Mouse (Mus musculus) liver, embryonic 16.5 days (tissue): Measurements from ENCODE around the gene Zdhhc12. TPM values are rescaled to one million over a fixed set of nuclear protein-coding genes. Genes with fewer than 3 reads are reported as not detected.
"Not testable (repeated sequence)": the region's sequence is repeated elsewhere in the genome, so short reads cannot be mapped to it uniquely, and the experiment has no call there.

Experiments used
- ATAC-seq: fragments of 200-750 bp; cut with Nextera tagmentation; 2 replicates; pipeline ENCODE4 v1.8.0; 2017; ENCODE audit warnings: low read depth, mild to moderate bottlenecking, moderate number of reproducible peaks, moderate library complexity
- H3K27ac ChIP-seq: fragments of 300-500 bp; sonication (generic); 2 replicates; pipeline ENCODE4 v1.5.1; 2014; ENCODE audit warnings: mild to moderate bottlenecking, low read length
- H3K27me3 ChIP-seq: fragments of 300-500 bp; sonication (generic); 2 replicates; pipeline ENCODE4 v1.6.1; 2014; ENCODE audit warnings: low read depth, low read length, mixed read lengths; ENCODE audit not compliant: control insufficient read depth, insufficient read depth
- H3K36me3 ChIP-seq: fragments of 300-500 bp; sonication (generic); 2 replicates; pipeline ENCODE4 v1.6.1; 2014; ENCODE audit warnings: mild to moderate bottlenecking; ENCODE audit not compliant: control insufficient read depth, insufficient read depth
- H3K4me1 ChIP-seq: fragments of 300-500 bp; sonication (generic); 2 replicates; pipeline ENCODE4 v1.6.1; 2014; ENCODE audit warnings: low read depth, low read length, mixed read lengths; ENCODE audit not compliant: control insufficient read depth
- H3K4me2 ChIP-seq: fragments of 300-500 bp; sonication (generic); 2 replicates; pipeline ENCODE4 v1.6.1; 2014; ENCODE audit warnings: low read depth, low read length, mixed read lengths
- H3K4me3 ChIP-seq: fragments of 300-500 bp; sonication (generic); 2 replicates; pipeline ENCODE4 v1.5.1; 2014; ENCODE audit warnings: low read depth, mild to moderate bottlenecking, low read length
- H3K9ac ChIP-seq: fragments of 300-500 bp; sonication (generic); 2 replicates; pipeline ENCODE4 v1.6.1; 2014; ENCODE audit warnings: low read depth, low read length
- H3K9me3 ChIP-seq: fragments of 300-500 bp; sonication (generic); replicated peaks from 2 replicates; pipeline ENCODE4 v1.6.1; 2016; ENCODE audit warnings: low read length; ENCODE audit not compliant: control insufficient read depth
- WGBS: fragments of 180-500 bp; shearing (Covaris S2); extraction: QIAGEN DNeasy Blood & Tissue Kit; methylation state at CpG from one replicate; pipeline ENCODE4 v1.1.7; 2014; ENCODE audit not compliant: insufficient replicate concordance; 5-methylcytosine and 5-hydroxymethylcytosine counted together
- polyA plus RNA-seq: library from polyadenylated mRNA; unstranded; fragments of >200 nt; fragmentation: Nextera tagmentation; extraction: Ambion mirVana; gene quantifications from 2 replicates; pipeline ENCODE4 v1.2.1, GENCODE M21; 2015

Zdhhc12 gene
- 17.6 and 18.7 TPM in 2 replicates for polyA plus RNA-seq

DNA sequence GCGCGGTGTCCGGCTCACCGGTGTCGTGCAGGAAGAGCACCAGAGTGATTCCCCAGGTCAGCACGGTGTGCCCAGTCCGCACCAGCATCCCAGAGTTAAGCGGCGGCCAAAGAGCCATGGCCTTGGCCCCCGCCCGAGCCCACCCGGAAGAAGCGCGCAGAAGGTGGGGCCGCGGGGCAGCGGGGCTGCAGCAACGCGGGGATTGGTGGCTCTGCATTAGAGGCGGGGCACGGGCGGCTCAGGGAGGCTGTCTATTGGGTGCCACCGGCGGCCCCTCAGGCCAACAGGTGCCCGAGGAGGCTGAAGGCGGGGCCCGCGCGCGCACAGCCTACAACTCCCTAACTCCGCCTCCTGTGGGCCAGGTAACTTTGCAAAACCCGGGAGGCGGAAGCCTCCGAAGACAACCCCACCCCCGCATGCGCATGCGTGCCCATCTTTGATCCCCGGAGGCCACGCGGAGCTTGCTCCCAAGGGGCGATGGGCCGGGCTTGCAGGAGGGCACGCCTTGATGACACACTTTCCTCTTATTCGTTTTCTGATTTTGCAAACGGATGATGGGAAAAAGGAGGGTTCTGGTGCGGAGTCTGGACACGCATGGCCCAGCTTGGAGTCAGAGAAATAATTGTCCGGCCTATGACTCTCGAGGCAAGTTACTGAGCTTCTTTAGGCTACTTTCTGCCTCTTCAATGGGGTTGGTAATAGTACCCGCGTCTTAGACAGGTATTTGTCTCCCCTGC, at the start of gene Zdhhc12:
Zdhhc12 (minus strand) TSS at position 178 of the 737 bp plus-strand sequence.
- H3K9ac ChIP-seq = peak within 1 kb of the TSS; percentile 92
- under 1% methylated on average over 51 of the region's 51 CpGs for WGBS
- no peaks in the 10 kb centered on the region for H3K9me3 ChIP-seq
- peak within 1 kb of the TSS; percentile 95 for H3K4me3 ChIP-seq
- H3K4me2 ChIP-seq = peak within 1 kb of the TSS; percentile 96
- H3K36me3 ChIP-seq = no peaks in the 10 kb centered on the region
- H3K27ac ChIP-seq = peak within 1 kb of the TSS; percentile 75
- peaks cover 24% of the 10 kb centered on the region for H3K4me1 ChIP-seq
- no peaks in the 10 kb centered on the region for H3K27me3 ChIP-seq
- peak; percentile 99 for ATAC-seq

DNA sequence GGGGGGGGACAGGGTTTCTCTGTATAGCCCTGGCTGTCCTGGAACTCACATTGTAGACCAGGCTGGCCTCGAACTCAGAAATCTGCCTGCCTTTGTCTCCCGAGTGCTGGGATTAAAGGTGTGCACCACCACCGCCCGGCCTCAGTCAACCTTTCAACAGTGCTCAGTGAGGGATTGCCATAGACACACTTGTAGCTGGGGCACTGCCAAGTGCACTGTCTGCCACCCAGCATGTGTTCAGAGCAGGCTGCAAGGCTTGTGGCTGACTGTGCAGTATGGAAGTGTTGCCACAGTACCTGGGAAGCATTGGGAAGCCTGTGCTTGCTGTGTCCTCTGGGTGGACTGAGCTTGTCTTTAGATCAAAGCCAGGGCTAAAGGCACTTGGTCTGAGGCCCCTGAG, 46.6 kb upstream of the Zdhhc12 start:
- H3K36me3 ChIP-seq, H3K9me3 ChIP-seq, ATAC-seq, H3K27me3 ChIP-seq, H3K9ac ChIP-seq, H3K4me2 ChIP-seq, H3K4me3 ChIP-seq, H3K27ac ChIP-seq: not testable (repeated sequence)
- peaks cover 18% of the 10 kb centered on the region for H3K4me1 ChIP-seq
- WGBS = 75% methylated on average over 4 of the region's 4 CpGs

DNA sequence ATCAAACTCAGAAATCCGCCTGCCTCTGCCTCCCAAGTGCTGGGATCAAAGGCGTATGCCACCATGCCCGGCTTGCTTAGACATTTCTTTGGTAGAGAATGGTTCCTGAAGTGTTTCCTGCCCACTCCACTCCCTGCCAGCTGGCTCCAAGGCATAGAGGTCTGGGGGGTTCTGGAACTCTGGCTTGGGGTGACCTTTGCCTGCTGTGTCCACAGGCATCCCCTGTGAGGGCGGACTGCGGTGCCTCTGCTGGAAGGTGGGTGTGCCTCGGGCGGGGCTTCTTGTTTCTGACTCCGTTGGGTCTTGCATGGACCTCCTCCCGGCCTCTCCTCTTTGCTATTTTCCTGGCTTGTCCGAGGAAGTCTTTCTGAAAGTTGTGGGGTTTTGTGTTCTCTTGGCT, 43.0 kb upstream of the Zdhhc12 start:
- Histone ChIP-seq H3K4me3 (no peak overlapping the region), H3K27ac (no peak overlapping the region), H3K36me3 (no peaks in the 10 kb centered on the region; the same call in 1 of the 2 replicates), H3K4me1 (peaks cover 36% of the 10 kb centered on the region), H3K27me3 (no peaks in the 10 kb centered on the region), H3K9ac (no peak overlapping the region), H3K9me3 (no peaks in the 10 kb centered on the region), H3K4me2 (no peak overlapping the region)
- 56% methylated on average over 10 of the region's 10 CpGs for WGBS
- ATAC-seq = no peak

DNA sequence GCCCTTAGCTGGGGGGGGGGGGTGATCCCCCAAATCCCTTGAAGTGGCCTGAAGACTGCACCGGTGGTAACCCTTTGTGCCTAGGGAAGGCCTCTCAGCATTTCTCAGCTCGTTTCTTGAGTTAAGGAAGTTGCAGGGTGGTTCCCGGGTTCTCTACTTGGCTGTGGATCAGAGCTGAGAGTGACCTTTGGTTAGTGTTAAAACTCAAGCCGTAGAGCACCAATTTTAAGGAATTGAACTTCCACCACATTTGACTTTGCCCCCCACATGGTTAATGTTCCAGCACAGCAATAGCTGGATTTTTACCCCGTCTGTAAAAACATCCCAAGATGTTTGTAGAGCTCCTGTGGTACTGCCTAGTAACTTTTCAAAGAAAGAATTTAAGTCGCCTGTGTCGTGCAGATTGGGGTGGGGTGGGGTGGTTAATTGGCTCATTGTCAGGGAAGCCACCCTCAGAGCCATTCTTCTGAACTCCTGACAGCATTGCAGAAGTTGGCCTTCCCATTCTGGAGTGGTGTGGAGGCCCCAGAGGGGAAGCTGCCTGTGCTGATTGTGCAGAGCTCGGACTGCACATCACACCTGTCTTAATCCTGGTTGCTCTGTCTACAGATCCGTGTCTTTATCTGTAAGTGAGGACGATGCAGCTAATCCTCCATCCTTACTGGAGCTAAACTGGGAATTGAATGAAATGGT, 41.6 kb upstream of the Zdhhc12 start:
- Histone ChIP-seq H3K4me3 (peak overlapping the region; percentile 88), H3K4me1 (peaks cover 36% of the 10 kb centered on the region), H3K36me3 (no peaks in the 10 kb centered on the region; the same call in 1 of the 2 replicates), H3K9me3 (no peaks in the 10 kb centered on the region), H3K27me3 (no peaks in the 10 kb centered on the region), H3K9ac (peak overlapping the region; percentile 86), H3K27ac (peak overlapping the region; percentile 71; the same call in 1 of the 2 replicates), H3K4me2 (peak overlapping the region; percentile 89)
- no peak for ATAC-seq
- WGBS = 31% methylated on average over 10 of the region's 10 CpGs

DNA sequence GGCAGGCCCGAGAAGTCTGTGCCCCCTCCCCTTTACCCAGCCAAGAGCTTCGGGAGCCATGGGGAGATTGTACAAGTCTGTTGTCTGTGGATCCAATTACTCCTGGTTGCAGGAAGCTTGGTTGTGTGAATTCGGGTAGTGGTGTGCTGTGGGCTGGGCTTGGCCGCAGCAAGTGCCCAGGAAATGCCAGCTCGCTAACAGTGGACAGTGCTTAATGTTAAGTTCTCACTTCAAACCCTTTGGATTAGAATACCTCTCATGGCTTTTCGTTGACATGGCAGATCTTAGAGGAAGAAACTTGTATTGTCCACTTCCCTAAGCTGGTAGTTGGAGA, 40.9 kb upstream of the Zdhhc12 start:
- H3K4me2 ChIP-seq = peak overlapping the region; percentile 89

DNA sequence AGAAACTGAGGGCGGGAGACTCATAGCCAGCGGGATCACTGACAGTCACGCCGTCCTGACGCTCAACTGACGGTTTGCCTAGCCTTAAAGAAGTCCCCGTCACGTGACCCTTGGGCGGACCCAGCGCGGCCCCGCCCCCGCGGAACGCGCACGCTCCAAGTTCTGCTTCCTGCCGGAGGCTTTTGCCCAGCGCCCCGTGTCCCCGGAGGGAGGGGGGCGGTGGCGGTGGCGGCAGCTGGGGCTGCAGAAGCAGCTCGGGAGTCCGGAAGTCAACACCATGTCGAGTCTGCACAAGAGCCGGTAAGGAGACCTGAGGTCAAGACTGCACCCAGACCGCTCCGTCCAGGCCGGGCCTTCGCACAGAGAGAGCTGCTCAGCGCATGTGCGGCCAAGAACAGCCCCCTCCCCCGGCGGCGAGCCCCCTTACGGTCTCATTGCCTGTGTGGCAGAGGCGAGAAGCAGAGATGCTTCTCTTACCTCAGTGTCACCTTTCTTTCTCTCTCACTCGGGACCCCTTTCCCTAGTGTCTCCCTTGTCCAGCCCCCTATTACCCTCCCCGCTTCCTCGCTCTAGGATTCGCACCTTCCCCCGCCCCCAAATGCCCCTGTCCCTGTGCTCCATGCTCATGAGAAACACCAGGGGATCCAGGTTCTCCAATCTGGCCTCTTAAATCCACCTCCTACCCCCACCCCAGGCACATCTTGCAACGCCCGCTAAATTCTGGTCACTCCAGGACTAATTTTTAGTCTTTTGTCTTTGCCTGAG, 40.3 kb upstream of the Zdhhc12 start, which contains the start of gene Tbc1d13:
Tbc1d13 (plus strand) TSS at position 134 of the 765 bp plus-strand sequence.
- Histone ChIP-seq H3K9me3 (no peaks in the 10 kb centered on the region), H3K4me1 (peaks cover 36% of the 10 kb centered on the region), H3K4me3 (peak within 1 kb of the TSS; percentile 88), H3K36me3 (no peaks in the 10 kb centered on the region; the same call in 1 of the 2 replicates), H3K4me2 (peak within 1 kb of the TSS; percentile 89), H3K27me3 (no peaks in the 10 kb centered on the region), H3K9ac (peak within 1 kb of the TSS; percentile 86), H3K27ac (peak within 1 kb of the TSS; percentile 92)
- 0% methylated on average over 46 of the region's 46 CpGs for WGBS
- ATAC-seq = peak; percentile 96

More for the DNA sequence above, 40.9 kb upstream of the Zdhhc12 start:
- Histone ChIP-seq H3K9me3 (no peaks in the 10 kb centered on the region), H3K27me3 (no peaks in the 10 kb centered on the region), H3K9ac (peak overlapping the region; percentile 86), H3K4me3 (peak overlapping the region; percentile 88), H3K4me1 (peaks cover 36% of the 10 kb centered on the region), H3K36me3 (no peaks in the 10 kb centered on the region; the same call in 1 of the 2 replicates), H3K27ac (peak overlapping the region; percentile 71)
- WGBS = 8% methylated on average over 6 of the region's 6 CpGs
- no peak for ATAC-seq

DNA sequence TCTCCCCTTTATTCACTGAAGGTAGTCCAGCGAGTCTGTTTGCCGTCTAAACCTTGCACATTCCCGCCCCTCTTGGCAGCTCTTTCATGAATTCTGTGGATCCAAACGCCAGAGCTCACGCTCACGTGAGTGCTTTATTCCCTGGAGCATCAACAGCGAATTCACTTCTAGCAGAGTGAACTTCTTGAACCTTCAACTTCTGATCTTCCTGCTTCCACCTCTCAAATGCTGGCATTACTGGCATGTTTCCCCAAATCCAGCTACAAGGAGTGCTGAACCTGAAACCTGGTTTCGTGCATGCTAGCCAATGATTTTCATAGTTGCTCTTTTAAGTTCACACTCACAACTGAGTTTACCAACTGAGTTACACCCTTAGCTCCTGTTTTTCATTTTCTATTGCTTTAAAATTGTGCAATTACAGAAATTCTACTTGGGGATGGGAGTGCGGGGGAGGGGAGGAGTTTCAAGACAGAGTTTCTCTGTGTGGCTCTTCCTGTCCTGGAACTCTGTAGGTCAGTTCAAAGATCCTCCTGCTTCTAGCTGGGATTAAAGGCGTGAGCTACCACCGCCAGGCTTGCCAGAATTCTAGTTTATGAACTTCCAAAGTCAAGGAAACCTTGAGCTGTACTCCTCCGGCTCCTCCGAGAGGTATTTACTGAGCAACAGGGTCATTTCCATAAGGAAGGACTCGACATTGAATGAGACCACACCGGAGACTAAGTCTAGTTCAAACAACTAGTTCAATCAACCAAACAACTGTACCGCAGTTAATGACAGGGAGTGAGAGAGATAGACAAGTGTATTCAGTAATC, 39.6 kb upstream of the Zdhhc12 start:
- no peaks in the 10 kb centered on the region; the same call in 1 of the 2 replicates for H3K36me3 ChIP-seq
- 28% methylated on average over 16 of the region's 16 CpGs for WGBS
- no peaks in the 10 kb centered on the region for H3K9me3 ChIP-seq
- peak overlapping the region; percentile 88 for H3K4me3 ChIP-seq
- peak overlapping the region; percentile 92 for H3K27ac ChIP-seq
- peak overlapping the region; percentile 89 for H3K4me2 ChIP-seq
- peak overlapping the region; percentile 86 for H3K9ac ChIP-seq
- no peaks in the 10 kb centered on the region for H3K27me3 ChIP-seq
- H3K4me1 ChIP-seq = peaks cover 36% of the 10 kb centered on the region
- peak; percentile 31 for ATAC-seq

DNA sequence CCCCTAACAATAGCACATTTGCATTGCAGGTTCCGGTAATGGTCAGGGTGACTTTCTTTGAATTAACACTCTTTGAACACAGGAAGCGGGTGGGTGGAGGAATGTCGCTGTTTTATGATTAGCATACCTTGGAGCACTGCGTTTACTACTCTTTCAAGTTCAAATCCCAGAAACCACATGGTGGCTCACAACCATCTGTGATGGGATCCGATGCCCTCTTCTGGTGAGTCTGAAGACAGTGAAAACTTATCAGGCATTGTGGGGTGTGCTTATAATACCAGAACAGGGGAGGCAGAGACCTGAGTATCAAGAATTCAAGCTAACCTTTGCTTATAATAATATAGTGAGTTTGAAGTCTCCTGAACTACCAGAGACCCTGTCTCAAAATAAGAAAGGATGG, 37.8 kb upstream of the Zdhhc12 start:
- not testable (repeated sequence) for H3K4me3 ChIP-seq, ATAC-seq, H3K36me3 ChIP-seq, H3K27me3 ChIP-seq, H3K9ac ChIP-seq, H3K9me3 ChIP-seq, H3K4me2 ChIP-seq, H3K27ac ChIP-seq
- peaks cover 29% of the 10 kb centered on the region for H3K4me1 ChIP-seq
- 59% methylated on average over 5 of the region's 5 CpGs for WGBS
